Mouse (Mus musculus) granulocyte monocyte progenitor cell, adult 5-6 weeks (primary cell): ENCODE data around the gene Gm10273. TPM values are rescaled to one million over a fixed set of nuclear protein-coding genes. Genes with fewer than 3 reads are reported as not detected.
"Not testable (repeated sequence)": the region's sequence is repeated elsewhere in the genome, so short reads cannot be mapped to it uniquely, and the experiment has no call there.

ENCODE experiments used
- ATAC-seq: replicated peaks from 2 replicates; pipeline ENCODE4 v1.8.0; 2016; ENCODE audit warnings: mild to moderate bottlenecking, moderate TSS enrichment, inconsistent platforms; ENCODE audit not compliant: poor library complexity, severe bottlenecking
- total RNA-seq, 2 experiments: library from RNA; stranded (forward) in 1 of 2; stranded (reverse) in 1 of 2; fragments of 200-712, 200-1000 nt in 1 of 2; fragments of >200 nt in 1 of 2; fragmentation: Nextera tagmentation in 1 of 2; gene quantifications; 2 replicates each; pipeline ENCODE4 v1.2.3; 2014 to 2017

Gene Gm10273
- 26.0 and 66.7 TPM in 2 replicates for total RNA-seq (2014; fragmentation: Nextera tagmentation)
- total RNA-seq (2017) = 104 TPM in 2 replicates

DNA sequence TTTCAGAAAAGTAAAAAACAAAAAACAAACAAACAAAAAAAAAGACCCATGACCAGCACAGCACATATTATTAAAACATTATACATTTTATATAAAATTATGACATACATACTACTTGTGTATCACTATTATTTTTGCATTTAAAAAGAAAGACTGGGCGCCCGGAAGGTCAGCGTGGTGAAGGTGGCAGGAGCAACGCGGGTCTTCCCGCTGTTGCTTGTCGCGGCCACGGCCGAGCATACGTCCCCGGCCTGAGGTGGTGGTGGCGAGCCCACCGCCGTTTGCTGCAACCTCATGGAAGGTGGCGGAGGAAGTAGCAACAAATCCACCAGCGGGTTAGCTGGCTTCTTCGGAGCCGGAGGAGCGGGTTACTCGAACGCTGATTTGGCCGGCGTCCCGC lies at the start of gene Gm10273:
Gene Gm10273 (plus strand): TSS at position 172 of the 400 bp plus-strand sequence.
- ATAC-seq = peak; percentile 85

DNA sequence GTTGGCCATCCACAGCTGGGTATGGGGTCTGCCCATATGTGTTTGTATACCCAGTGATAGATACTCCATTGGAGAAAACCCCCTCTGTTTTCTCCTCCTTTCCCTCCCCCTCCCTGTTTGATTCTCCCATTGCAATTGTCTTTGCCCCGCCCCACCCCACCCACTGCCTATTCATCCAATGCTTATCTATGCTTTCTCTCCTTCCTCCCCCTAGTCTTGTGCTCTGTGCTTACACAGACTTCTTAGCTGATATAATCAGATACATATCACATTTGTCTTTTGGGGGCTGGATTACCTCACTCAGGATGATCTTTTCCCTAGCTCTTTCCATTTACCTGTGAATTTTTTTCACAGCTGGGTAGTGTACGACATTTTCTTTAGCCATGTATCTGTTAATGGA lies 48.9 kb upstream of the Gm10273 start:
- ATAC-seq = no peak

DNA sequence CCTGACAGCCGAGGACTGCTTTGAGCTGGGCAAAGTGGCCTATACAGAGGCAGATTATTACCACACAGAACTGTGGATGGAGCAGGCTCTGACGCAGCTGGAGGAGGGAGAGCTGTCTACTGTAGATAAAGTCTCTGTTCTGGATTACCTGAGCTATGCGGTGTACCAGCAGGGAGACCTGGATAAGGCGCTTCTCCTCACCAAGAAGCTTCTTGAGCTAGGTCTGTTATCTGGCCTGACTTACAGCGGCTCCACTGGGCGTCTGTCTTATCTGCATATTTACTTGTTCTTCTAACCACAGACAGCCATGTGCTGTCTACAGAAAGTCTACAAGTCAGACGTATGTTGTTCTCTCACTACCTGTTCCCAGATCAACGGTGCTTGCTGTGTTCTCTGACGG lies 47.2 kb upstream of the Gm10273 start:
- no peak for ATAC-seq

DNA sequence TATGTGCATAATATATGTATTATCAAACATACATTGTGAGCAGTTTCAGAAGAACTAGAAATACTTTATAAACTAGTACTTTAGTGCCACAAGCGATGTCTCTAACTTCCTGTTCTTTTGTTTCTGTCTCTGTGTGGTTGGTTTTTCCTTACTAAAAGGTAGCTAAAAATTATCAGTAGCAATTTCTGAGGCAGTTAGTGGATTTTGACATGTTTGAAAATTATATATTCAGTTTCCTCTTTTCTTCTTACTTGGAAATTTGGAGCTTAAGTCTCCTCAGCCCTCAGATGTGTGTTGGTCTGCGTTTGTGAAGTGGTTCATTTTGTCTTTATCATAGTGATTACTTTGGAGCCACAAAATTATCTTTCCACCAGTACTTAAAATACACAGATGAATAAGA lies 45.9 kb upstream of the Gm10273 start:
- ATAC-seq = no peak

DNA sequence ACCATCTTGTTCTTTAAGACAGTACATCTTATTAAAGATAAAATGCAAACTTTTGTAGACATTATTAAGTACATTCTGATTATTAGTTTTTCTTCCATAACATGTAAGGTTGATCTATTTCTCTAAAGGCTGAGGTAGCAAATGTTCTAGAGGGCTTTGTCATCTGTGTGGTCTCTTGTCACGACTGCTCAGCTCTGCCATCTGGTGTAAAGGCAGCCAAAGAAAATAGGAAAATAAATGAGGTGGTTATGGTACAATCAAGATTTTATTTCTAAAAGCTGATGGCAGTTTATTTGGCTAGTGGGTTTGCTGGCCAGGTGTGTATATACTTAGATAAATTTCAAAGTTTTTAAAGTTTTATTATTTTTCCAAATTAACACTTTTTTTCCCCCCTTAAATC lies 42.4 kb upstream of the Gm10273 start:
- no peak for ATAC-seq

DNA sequence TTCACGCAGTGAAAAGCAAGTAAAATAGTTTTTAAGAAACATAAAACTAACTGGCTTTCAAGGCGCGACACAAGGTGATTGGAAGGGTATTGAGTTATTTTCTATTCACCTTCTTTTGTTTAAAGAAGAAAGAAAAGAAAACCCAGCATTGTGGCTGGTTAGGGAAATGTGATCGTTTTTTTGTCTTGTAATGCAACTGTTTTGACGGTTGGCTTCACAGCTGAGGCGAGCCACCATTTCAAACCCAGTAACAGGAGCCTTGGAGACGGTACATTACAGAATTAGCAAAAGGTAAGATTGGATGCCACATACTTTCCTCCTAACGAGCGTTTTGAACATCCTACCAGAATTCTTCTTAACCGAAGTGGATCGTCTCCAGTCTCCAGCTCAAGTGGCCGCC lies 41.3 kb upstream of the Gm10273 start:
- no peak for ATAC-seq

DNA sequence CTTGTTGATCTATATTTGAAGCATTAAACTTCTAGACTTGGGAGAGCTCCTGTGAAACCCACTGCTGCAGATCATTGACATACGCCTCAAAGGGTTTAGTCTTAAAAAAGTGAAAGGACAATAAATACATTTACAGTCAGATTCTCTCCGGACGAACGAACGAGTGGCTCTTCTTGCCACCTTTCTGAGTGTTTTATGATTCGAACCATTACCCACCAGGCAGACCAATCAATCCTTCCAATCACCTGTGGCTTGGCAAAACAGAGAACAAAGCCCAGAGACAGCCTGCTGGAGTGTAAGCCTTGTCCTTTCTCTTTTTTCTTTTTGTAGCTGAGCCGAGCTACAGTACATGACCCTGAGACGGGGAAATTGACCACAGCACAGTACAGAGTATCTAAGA lies 40.4 kb upstream of the Gm10273 start:
- no peak for ATAC-seq

DNA sequence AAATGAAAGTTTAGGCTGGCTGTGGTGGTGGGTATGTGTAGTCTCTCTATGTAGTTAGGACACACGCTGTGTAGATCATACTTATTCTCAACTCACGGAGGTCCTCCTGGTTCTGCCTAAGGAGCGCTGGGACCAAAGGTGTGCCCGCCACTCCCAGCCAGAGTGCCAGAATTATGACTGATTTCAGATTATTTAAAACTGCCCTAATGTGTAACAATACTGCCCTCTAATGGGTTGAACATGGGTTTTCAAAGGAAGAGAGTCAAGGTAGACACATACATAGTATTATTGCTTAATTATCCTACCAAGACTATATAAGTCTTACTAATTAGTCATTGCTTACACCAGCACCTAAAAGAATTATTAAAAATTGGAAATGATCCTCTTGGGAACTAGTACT lies 36.7 kb upstream of the Gm10273 start:
- ATAC-seq = no peak

DNA sequence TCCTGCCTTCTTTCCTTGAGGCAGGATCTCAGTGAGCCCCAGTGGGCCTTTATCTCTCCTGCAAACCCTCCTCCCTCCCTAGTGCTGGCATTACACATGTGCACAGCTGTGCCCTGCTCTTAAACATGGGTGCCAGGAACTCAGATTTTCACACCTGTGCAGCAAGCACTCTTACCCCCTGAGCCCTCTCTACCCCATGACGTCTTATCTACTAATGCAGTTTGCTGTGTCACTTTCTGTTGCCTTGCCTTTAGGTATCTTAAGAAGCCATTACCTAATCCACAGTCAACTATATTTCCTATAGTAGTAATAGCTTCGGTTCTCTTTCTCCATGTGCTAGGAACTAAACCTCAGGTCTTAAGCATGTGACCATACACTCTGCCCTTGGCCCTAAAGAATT lies 32.2 kb upstream of the Gm10273 start:
- no peak for ATAC-seq

DNA sequence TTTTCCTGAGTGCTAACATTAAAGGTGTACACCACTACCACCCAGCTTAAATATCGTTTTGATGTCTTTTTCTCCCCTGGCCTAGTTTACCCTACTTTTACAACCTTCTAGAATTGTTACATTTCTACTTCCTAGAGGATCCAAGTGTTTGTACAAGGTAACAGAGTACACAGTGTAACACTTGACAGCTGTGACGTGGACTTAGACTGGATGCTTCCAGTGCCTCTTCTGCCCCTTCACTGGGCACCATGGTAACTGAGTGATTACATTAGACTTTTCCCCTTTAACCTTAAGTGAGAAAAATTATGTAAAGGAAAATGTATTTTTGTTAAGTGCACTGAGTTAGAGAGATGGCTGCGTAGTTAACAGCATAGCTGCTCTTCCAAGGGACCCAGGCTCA lies 30.9 kb upstream of the Gm10273 start:
- ATAC-seq = no peak

DNA sequence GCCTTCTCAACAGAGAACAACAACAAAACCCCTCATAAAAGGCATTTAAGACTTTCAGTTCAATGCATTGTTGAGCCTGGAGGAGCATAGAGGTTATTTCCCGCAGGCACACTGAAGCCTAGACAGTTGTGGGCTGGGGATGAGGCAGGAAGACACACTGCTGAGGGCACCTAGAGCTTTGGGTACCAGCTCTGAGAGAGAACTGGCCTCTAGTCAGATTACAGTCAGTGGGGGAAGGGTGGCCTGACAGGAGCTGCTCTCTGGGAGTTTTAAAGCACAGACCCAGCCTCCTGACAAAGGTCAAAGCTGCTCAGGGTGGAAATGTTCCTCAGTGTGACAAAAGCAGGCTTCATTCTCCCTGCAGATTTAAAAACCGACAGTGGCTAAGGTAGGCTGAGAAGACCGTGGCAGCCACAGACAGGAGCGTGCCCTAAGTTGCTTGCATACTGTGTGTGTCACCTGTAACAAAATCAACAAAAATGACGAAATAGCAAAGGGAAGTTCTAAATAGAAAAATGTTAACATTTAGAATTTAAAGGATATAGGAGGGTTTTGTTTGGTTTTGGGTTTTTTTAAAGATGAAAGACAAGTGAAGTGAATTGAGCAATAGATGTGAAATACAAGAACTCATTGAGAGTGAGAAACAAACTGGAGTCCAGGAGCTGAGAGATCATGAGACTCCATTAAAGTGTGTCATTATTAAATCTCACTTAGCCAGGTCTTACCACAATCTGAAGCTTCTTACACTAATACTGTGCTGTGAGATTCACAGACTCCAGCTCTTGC lies 29.4 kb upstream of the Gm10273 start:
- ATAC-seq = no peak

DNA sequence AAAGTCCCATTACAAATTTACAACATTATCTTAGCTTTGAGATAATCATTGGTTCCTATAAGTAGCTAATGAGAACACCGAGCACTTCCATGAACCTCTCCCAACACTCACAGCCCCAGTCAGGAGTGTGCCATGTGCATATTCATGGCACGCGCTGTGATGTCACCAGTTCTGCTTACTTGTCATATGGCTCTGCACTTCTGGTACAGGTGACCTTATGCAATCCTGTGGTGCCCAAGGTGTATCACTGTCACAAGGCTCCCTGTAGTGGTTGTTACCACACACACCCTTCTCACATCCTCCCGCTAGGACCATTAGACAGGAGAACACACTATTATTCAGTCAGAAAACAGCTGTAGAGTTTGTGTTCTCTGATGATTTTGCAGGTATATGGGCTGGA lies 28.7 kb upstream of the Gm10273 start:
- ATAC-seq = no peak

DNA sequence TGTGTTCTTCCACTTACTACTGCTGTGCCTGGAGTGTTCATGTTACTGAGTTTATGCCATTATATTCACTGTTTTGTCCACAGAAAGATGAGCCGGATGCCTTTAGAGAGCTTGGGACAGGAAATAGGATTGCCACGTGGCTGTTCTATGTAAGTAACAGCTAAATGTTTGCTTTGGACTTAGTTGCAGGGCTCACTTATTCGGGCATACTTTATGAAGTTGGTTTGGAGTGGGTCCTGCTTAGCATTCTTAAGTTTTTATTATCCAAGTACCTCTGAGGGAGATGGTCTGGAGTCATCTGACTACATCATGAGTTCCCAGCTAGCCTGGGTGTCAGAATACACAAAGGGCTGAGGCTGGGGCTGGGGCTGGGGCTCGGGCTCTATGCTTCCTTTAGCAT lies 28.2 kb upstream of the Gm10273 start:
- ATAC-seq = no peak

DNA sequence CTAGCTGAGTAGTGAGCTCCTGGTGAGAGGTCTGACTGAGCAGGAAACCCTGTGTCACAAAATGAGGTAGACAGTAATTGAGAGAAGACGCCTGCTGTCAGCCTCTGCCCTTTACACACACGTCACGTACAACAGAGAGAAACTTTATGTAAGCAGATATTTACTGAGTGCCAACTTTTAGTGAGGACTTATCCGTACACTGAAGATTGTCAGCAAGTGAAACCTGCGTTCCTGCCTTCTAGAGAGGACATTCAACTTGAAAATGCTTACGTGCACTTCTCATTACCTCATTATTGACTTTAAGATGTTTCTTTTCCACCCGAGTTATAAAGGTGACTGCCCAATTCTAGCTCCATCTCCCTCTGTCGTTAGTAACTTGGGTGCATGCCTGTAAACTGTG lies 26.7 kb upstream of the Gm10273 start:
- no peak for ATAC-seq

DNA sequence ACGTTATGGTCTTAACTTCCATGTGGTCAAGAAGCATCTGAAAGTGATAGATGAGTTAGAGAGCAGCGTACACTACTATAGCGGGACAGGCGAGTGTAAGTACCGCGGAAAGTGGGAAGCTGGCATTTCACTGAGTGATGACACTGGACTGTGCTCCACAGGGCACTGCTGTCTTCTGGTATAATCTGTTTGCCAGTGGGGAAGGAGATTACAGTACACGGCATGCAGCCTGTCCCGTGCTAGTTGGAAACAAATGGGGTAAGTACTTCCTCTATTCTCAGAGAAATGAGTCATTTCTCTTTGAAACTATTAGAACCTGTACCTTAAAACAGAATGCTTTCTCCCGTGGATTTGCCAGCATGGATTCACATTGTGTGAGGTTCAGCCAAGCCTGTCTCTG lies 26.0 kb upstream of the Gm10273 start:
- ATAC-seq = peak; percentile 80

DNA sequence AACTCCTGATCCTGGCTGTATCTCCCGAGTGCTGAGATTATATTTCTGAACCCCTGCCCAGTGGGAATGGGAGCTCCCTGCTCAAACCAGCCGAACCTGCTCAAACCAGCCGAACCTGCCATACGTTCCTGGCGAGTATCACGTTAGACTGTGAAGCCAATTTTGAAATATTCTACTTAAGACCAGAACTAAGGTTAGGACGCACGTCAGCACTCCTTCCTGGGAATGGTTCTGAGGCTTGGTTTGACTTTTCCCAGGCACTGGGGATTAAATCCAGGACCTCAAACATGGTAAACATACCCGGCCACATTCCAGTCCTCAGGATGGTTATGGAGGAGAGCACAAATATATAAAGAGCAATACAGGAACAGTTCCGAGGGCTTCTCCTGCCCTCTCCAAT lies 17.5 kb upstream of the Gm10273 start:
- ATAC-seq = no peak

DNA sequence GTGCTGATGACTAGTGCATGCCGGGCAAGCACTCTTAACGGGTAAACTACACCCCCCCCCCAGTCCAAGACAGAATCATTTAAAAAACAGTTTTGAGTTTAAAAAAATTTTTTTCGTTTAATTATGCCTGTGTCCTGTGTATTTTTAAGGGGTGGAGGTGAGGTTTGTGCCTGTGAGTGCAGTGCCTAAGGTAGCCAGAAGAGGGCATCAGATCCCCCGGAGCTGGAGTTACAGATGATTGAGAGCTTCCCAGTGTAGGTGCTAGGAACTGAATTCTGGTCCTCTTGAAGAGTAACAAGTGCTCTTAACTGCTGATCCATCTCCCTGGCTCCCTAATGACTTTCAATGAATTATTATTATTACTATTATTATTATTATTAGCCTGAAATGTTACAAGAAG lies 16.7 kb upstream of the Gm10273 start:
- no peak for ATAC-seq

DNA sequence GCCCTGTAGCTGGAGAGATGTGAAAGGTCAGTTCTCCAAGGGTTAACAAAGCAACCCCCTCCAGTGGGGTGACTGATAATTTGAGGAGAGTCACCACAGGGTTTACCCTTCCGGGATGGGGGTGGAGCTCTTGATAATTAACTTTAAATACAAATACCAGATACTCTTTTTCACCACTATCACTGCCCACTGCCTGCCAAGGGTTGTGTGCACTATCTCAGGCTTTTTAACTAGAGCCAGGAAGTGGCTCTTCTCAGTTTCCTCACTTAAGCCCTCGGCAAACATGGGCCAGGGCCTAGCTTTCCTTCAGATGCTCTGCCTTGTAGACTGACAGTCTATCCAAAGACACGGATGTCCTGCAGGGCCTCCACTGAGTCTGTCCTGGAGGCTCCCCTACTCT lies 15.5 kb upstream of the Gm10273 start:
- no peak for ATAC-seq

DNA sequence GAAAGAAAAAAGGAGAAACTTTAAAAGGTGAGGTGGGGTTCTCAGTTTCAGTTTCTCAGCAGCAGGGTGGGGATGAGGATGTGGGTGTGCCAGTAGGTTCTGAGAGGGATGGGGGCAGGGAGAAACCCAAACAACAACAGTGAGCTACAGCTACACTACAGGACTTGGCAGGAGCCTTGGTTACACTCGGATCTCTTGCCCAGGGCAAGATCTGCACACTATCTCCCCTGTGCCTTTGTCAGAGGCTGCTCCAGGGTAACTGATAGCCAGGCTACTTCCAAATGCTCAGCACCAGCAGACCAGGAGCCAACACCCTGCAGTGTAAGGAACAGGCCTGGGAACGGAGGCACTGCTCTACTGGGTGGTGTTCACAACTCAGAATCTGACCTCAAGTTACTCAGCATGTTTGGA lies 15.0 kb upstream of the Gm10273 start:
- no peak for ATAC-seq

DNA sequence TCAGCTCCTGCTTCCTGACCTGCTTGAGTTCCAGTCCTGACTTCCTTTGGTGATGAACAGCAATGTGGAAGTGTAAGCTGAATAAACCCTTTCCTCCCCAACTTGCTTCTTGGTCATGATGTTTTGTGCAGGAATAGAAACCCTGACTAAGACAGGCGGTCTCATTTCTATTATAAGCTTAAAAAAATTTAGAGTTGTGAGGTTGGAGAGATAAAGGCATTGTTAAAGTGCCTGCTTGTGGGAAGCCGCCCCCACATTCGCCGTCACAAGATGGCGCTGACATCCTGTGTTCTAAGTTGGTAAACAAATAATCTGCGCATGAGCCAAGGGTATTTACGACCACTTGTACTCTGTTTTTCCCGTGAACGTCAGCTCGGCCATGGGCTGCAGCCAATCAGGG lies 13.9 kb upstream of the Gm10273 start:
- ATAC-seq = not testable (repeated sequence)

DNA sequence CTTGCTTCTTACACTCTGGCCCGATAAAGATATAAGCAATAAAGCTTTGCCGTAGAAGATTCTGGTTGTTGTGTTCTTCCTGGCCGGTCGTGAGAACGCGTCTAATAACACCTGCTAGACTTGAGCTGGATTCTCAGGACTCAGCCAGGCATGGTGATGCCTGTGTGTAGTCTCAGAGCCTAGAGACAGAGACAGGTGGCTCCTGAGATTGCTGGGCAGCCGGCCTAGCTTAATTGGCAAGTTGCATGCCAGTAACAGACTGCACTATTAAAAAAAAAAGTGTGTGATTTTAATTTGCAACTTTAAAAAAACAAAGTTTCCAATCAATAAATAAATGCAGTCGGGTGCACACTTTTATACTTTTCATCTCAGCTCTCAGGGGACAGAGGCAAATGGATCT lies 8.5 kb upstream of the Gm10273 start:
- no peak for ATAC-seq

DNA sequence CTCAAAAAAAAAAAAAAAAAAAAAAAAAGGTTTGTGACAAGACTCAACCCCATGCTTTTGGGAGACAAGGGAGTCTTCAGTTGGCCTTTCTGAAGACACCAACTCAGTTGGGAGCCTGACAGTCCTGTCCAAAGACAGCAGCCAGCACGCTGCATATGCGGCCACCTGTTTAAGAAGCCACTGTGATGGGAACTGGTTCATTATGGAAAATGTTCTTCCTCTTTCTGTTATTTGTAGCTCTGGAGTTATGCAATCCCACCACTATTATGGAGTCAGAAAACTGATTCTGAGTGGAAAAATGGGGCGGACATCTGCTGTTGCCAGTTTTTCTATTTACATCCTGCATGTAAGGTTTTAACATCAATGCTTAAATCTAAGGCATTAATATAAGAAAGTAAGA lies 5.8 kb upstream of the Gm10273 start:
- ATAC-seq = peak; percentile 87

DNA sequence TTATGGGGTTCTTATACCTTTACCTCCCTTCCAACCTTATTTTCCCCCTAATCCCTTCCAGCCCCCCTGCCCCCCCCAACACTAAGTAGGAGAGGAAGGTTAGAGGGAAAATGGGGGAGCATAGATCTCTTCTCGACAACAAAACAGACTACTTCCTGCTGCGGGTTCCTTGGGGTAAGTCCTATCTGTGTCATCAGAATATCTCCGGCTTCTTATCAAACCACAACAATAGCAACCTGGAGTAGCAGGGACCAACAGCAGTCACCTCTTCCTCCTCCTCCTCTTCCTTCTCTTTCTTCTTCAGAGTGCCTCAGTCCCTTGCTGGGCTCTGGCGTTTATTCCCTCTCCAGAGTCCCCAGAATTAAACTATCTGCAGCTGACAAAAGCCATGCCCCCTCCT lies 3.5 kb upstream of the Gm10273 start:
- ATAC-seq = no peak; the same call in 1 of the 2 replicates
